Mouse (Mus musculus) heart, embryonic 15.5 days (tissue): ENCODE data around the gene Tet3. TPM values are rescaled to one million over a fixed set of nuclear protein-coding genes. Genes with fewer than 3 reads are reported as not detected.
A peak's percentile ranks its signal among the peaks of the same experiment; 100 is the strongest.

Source experiments
- ATAC-seq: fragments of 200-750 bp; cut with Nextera tagmentation; replicated peaks from 2 replicates; pipeline ENCODE4 v1.8.0; 2017; ENCODE audit warnings: low read depth, moderate TSS enrichment; ENCODE audit not compliant: insufficient number of reproducible peaks, insufficient read depth, low FRiP score
- H3K27ac ChIP-seq: fragments of 300-500 bp; sonication (generic); 2 replicates; pipeline ENCODE4 v1.5.1; 2015; ENCODE audit warnings: mild to moderate bottlenecking, inconsistent platforms
- H3K27me3 ChIP-seq: fragments of 300-500 bp; sonication (generic); 2 replicates; pipeline ENCODE4 v1.6.1; 2015; ENCODE audit warnings: inconsistent platforms
- H3K36me3 ChIP-seq: fragments of 300-500 bp; sonication (generic); 2 replicates; pipeline ENCODE4 v1.6.1; 2015; ENCODE audit warnings: mild to moderate bottlenecking, inconsistent platforms
- H3K4me1 ChIP-seq: fragments of 300-500 bp; sonication (generic); replicated peaks from 2 replicates; pipeline ENCODE4 v1.6.1; 2015; ENCODE audit warnings: inconsistent platforms
- H3K4me2 ChIP-seq: fragments of 300-500 bp; sonication (generic); 2 replicates; pipeline ENCODE4 v1.6.1; 2015; ENCODE audit warnings: inconsistent platforms, mild to moderate bottlenecking, moderate library complexity
- H3K4me3 ChIP-seq: fragments of 300-500 bp; sonication (generic); 2 replicates; pipeline ENCODE4 v1.5.1; 2015; ENCODE audit warnings: mild to moderate bottlenecking, inconsistent platforms
- H3K9ac ChIP-seq: fragments of 300-500 bp; sonication (generic); 2 replicates; pipeline ENCODE4 v1.6.1; 2015; ENCODE audit warnings: mild to moderate bottlenecking, inconsistent platforms
- H3K9me3 ChIP-seq: fragments of 300-500 bp; sonication (generic); replicated peaks from 2 replicates; pipeline ENCODE4 v1.6.1; 2016; ENCODE audit warnings: inconsistent platforms
- WGBS: fragments of 180-500 bp; shearing (Covaris S2); methylation state at CpG from one replicate; pipeline ENCODE4 v1.1.7; 2015; ENCODE audit warnings: mixed read lengths; 5-methylcytosine and 5-hydroxymethylcytosine counted together
- polyA plus RNA-seq: library from polyadenylated mRNA; unstranded; fragments of >200 nt; fragmentation: Nextera tagmentation; extraction: Ambion mirVana; gene quantifications from 2 replicates; pipeline ENCODE4 v1.2.1, GENCODE M21; 2015

Gene Tet3
- polyA plus RNA-seq, 1 experiment from 2014 or later = 26.2 TPM

DNA sequence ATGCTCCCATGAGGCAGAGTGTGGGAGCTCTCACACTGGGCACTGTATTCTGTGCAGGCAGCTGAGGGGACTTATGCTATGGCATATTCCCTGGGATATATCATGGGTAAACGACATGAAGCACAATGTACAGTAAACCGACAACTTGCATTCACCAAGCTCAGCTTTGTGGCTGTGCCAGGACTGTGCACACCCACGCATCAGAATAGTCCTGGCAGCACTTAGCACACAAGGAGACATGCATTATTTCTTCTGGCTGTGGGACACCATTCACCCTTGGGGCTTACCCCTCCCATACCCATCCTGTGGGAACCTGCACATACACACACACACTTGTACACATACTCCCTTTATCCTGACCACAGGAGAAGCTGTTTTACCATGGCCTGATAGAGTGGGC lies 20.3 kb downstream of the Tet3 start:
- no peak for ATAC-seq
- H3K4me1 ChIP-seq = peaks cover 80% of the 10 kb centered on the region
- H3K9me3 ChIP-seq = no peaks in the 10 kb centered on the region
- no peaks in the 10 kb centered on the region for H3K27me3 ChIP-seq
- WGBS = 73% methylated on average over 3 of the region's 3 CpGs
- no peak overlapping the region for H3K27ac ChIP-seq
- no peak overlapping the region for H3K4me3 ChIP-seq
- no peak overlapping the region for H3K9ac ChIP-seq
- H3K36me3 ChIP-seq = no peaks in the 10 kb centered on the region
- H3K4me2 ChIP-seq = no peak overlapping the region

DNA sequence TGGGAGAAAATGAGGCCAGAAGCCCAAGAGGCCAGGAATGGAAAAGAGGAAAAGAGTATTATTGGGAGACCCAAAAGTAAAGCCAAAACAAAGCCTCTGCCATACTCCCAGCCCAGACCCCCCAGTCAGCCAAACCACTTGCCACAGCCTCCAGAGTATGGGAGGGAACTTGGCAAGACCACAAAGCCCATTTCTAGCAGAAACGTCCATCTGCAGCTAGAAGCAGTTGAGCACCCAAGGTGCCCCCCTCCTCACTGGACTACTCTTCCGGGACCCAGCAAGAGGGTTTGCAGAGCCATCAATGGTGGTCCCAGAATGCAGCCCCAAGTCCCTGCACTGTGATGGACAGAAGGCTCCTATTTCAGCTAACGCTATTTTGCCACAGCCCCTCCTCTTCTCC lies 21.1 kb downstream of the Tet3 start:
- WGBS = 49% methylated on average over 3 of the region's 3 CpGs
- H3K9ac ChIP-seq = no peak overlapping the region
- H3K4me3 ChIP-seq = no peak overlapping the region
- peaks cover 73% of the 10 kb centered on the region for H3K4me1 ChIP-seq
- H3K9me3 ChIP-seq = no peaks in the 10 kb centered on the region
- no peaks in the 10 kb centered on the region for H3K27me3 ChIP-seq
- H3K4me2 ChIP-seq = no peak overlapping the region
- H3K27ac ChIP-seq = no peak overlapping the region
- ATAC-seq = no peak
- H3K36me3 ChIP-seq = no peaks in the 10 kb centered on the region

DNA sequence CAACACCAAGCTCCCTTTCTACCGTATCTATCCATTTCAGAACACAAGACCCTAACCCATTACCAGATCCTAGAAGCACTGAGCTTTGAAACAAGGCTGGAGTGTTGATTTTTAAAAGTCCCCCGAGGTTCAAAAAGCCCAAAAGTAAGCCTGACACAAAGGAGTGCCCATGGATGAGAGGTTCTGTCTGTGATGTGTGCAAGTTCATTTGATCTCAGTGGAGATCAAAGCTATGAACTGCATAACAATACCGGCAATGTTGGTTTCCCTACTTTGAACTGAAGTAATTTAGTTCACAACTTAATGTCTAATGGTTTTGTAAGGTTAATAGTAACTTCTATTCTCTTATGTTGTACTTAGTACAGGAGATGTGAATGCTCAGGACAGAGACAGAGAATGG lies 21.7 kb downstream of the Tet3 start:
- Histone ChIP-seq H3K4me3 (no peak overlapping the region), H3K4me2 (no peak overlapping the region), H3K9ac (no peak overlapping the region), H3K9me3 (no peaks in the 10 kb centered on the region), H3K27ac (no peak overlapping the region), H3K27me3 (no peaks in the 10 kb centered on the region), H3K4me1 (peaks cover 69% of the 10 kb centered on the region), H3K36me3 (no peaks in the 10 kb centered on the region)
- ATAC-seq = no peak
- WGBS = 89% methylated on average over 3 of the region's 3 CpGs

DNA sequence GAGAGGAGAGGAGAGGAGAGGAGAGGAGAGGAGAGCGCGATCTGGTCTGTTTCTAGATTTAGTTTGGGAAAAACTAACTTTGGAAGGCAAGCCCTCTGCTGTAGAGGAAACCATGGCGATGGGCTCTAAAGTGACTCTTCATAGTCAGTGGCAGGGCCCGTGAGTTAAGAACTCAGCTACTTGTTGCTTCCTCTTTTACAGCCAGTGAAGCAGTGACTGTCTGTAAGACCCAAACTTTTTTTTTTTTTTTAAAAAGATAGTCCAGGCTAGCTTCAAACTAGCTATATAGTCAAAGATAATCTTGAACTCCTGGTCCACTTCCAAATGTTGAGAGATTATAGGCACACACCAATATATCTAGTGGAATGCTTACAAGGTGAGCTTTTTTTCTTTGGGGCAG lies 22.3 kb downstream of the Tet3 start:
- 79% methylated on average over 4 of the region's 4 CpGs for WGBS
- Histone ChIP-seq H3K4me3 (no peak overlapping the region), H3K9me3 (no peaks in the 10 kb centered on the region), H3K4me1 (peaks cover 64% of the 10 kb centered on the region), H3K4me2 (no peak overlapping the region), H3K27me3 (no peaks in the 10 kb centered on the region), H3K9ac (no peak overlapping the region), H3K27ac (no peak overlapping the region), H3K36me3 (no peaks in the 10 kb centered on the region)
- no peak for ATAC-seq

DNA sequence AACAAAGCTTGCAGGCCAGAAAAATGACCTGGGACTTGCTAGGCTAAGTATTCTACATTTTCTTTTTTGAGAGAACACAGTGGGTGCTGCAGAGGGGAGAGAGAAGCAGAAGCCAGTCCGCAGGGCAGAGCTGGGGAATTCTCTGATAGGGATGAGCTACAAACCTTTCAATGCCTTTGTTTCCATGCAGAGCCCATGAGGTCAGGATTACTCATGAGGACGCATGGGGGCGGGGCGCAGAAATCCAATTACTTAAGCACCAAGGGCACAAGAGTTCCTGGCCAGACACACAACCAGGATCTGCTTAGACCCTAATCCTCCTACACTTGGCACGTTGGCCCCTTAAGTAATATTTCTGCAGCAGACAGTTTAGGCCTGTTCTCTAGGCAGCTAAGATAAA lies 23.7 kb downstream of the Tet3 start:
- no peaks in the 10 kb centered on the region for H3K27me3 ChIP-seq
- ATAC-seq = no peak
- no peak overlapping the region for H3K4me2 ChIP-seq
- H3K4me3 ChIP-seq = no peak overlapping the region
- H3K9ac ChIP-seq = no peak overlapping the region
- no peaks in the 10 kb centered on the region for H3K9me3 ChIP-seq
- no peaks in the 10 kb centered on the region for H3K36me3 ChIP-seq
- peaks cover 59% of the 10 kb centered on the region for H3K4me1 ChIP-seq
- 53% methylated on average over 5 of the region's 5 CpGs for WGBS
- H3K27ac ChIP-seq = no peak overlapping the region

DNA sequence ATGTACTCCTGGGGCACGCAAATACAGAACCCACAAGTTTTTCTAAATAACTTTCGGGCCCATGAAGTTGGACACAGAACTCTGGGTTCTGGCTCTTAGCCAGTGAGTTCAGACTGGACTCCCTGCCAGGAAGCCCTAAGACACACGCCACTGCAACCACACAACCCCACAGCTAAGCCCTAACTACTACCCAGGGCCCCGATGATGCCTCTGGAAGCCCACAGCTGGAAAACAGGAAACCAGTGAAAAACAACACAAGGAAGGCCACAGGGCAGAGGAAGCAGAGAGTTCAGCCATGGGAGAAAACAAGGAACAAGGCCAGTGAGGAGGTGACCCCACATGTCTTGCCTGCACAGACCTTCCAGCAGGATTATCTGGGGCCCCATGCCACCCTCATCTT lies 25.3 kb downstream of the Tet3 start:
- H3K4me2 ChIP-seq = no peak overlapping the region
- H3K9me3 ChIP-seq = no peaks in the 10 kb centered on the region
- no peaks in the 10 kb centered on the region for H3K27me3 ChIP-seq
- H3K4me3 ChIP-seq = no peak overlapping the region
- H3K27ac ChIP-seq = no peak overlapping the region
- H3K4me1 ChIP-seq = peaks cover 46% of the 10 kb centered on the region
- no peaks in the 10 kb centered on the region for H3K36me3 ChIP-seq
- no peak for ATAC-seq
- H3K9ac ChIP-seq = no peak overlapping the region
- WGBS = 74% methylated on average over 4 of the region's 4 CpGs

DNA sequence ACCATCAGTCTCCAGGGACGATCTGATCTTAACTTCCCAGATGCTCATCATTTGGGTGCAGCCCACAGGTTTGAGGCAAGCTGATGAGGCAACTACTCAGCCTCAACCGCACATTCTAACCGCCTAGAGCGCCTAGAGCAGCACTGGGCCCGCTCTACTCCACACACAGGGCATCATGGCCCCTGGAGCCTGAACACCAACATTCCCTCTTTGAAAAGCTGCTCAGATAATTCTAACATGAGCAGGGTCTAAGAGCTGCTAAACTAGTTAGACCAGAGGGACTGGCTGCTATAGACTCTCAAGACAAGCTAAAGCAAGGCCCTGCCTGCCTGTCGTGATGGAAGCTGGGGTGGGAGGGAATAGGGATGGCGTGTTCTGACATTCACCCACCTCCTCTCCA lies 25.9 kb downstream of the Tet3 start:
- Histone ChIP-seq H3K27me3 (no peaks in the 10 kb centered on the region), H3K4me2 (no peak overlapping the region), H3K4me3 (no peak overlapping the region), H3K36me3 (no peaks in the 10 kb centered on the region), H3K9ac (no peak overlapping the region), H3K4me1 (peaks cover 46% of the 10 kb centered on the region), H3K27ac (no peak overlapping the region), H3K9me3 (no peaks in the 10 kb centered on the region)
- 78% methylated on average over 7 of the region's 7 CpGs for WGBS
- ATAC-seq = no peak

DNA sequence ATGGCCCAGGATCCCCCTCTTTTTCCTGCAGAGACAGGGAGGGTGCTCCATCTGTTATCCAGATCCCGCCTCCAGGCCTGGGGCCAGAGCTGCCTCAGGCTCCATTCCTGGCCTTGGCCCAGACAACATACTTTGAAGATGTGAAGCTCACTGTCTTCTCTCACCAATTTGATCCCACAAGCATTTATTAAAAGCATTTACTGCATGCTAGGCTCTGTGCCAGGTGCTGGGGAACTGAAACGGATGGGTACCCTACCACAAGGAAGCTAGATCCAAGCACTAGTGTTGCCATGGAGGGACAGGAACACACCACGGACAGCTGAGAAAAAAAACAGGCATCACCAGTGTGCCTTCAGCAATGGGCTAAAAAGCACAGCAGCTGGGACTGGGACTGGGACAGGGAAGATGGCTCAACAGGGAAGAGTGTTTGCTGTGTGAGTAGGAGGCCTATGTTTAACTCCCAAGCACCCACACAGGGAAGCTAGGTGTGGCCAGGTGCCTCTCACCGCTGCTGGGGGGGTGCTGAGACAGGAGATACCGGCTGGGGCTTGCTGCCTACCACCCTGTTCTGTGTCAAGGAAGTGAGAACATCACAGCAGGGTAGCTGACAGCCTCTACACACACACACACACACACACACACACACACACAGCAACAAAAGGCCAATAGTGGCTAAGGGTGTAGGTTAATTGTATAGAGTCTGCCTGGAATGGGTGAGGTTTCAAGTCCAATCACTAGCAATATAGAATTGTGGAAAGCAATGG lies 30.7 kb downstream of the Tet3 start:
- 0 out of 2 replicates have a peak, but pooled peaks have one; percentile 35 for ATAC-seq
- WGBS = 29% methylated on average over 5 of the region's 5 CpGs
- H3K9ac ChIP-seq = no peak overlapping the region
- no peaks in the 10 kb centered on the region for H3K9me3 ChIP-seq
- H3K4me2 ChIP-seq = no peak overlapping the region; the same call in 1 of the 2 replicates
- no peak overlapping the region for H3K4me3 ChIP-seq
- peak overlapping the region; percentile 68 for H3K27ac ChIP-seq
- H3K4me1 ChIP-seq = peaks cover 40% of the 10 kb centered on the region
- H3K36me3 ChIP-seq = no peaks in the 10 kb centered on the region
- no peaks in the 10 kb centered on the region for H3K27me3 ChIP-seq

DNA sequence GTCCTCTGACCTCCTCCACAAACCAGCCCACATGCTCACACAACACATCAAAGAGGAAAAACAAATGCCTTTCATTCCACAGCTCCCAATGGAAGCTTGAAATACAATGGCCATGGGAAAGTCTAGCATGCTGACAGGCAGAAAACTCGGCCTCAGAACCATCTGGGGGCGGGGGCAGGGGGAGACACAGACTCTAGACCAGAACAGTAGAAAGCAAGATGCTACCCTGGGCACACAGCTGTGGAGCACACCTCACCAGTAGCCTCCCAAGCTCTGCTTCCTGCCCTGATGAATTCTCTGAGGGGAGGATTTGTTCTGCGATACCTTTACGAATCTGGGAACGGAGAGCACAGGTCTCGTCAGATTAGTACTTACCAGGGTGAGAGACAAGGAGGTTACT lies 31.4 kb downstream of the Tet3 start:
- H3K4me2 ChIP-seq = no peak overlapping the region; the same call in 1 of the 2 replicates
- 0 out of 2 replicates have a peak, but pooled peaks have one; percentile 37 for ATAC-seq
- H3K4me3 ChIP-seq = no peak overlapping the region
- H3K9ac ChIP-seq = no peak overlapping the region
- H3K27me3 ChIP-seq = no peaks in the 10 kb centered on the region
- H3K4me1 ChIP-seq = peaks cover 45% of the 10 kb centered on the region
- no peaks in the 10 kb centered on the region for H3K36me3 ChIP-seq
- WGBS = 51% methylated on average over 6 of the region's 6 CpGs
- no peaks in the 10 kb centered on the region for H3K9me3 ChIP-seq
- H3K27ac ChIP-seq = peak overlapping the region; percentile 68

DNA sequence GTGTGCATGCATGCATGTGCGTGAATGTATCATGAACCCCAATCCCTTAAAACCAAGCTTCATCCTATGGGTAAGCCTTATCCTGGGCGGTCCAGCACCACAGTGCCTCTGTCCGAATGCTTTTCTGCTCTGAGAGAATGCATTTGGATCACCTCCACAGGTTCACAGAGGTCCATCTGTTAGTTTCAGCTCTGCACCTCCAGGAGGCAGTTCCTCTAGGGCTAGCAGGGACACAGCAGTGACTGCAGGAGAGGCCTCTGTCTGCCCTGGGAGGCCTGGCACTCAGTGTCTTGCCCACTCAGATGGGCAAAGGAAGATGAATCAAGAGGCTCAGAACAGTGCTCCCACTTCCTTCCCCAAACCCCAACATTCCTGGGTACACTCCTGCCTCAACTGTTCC lies 32.3 kb downstream of the Tet3 start:
- Histone ChIP-seq H3K27me3 (no peaks in the 10 kb centered on the region), H3K4me3 (no peak overlapping the region), H3K4me1 (peaks cover 51% of the 10 kb centered on the region), H3K27ac (no peak overlapping the region), H3K36me3 (no peaks in the 10 kb centered on the region), H3K9ac (no peak overlapping the region), H3K9me3 (no peaks in the 10 kb centered on the region), H3K4me2 (no peak overlapping the region)
- 87% methylated on average over 3 of the region's 3 CpGs for WGBS
- ATAC-seq = no peak

DNA sequence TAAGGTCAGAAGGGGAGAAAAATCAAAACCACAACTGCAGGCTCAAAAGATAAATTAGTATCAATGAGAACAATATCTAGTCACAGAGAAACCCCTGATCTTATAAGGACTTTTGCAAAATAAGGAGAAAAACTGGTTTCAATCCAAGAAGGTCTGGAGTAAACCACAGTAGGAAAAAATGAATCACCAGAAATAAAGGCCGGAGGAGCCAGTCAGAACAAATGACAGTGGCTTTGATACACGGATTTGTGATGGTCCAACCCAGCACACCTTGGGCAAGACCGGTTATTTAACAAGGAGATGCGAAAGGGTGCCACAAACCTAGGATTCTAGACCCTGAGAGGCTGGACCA lies 34.9 kb downstream of the Tet3 start:
- no peak overlapping the region for H3K9ac ChIP-seq
- peaks cover 52% of the 10 kb centered on the region for H3K4me1 ChIP-seq

DNA sequence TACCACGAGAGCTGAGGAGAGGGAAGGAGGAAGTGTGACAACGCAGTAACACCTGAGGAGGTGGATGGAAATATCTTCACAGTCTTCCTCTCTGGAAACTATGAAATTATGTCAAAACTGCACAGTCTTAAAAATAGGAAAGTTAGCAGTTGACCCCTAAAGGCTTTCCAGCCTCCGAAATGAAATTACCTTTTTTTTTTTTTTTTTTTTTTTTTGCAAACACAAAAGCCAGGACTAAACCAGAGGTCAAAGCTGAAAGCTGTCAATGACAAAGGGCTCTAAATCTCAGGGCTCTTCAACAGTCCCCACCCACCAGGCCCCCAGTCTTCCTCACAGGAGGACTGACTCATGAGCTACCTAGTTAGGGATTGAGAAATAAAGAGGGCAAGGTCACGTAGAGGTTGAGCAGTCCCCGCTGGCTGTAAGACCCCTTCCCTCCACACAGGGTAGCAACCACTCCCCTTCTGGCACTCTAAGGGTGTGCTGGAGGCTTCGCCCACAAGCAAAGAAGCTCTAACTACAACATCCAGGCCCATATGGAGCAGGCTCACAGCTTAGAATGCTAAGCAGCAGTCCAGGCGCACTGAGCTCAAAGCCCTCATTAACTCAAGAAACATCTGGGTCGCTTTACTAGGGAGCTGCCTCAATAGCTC lies 35.4 kb downstream of the Tet3 start:
- Histone ChIP-seq H3K27me3 (no peaks in the 10 kb centered on the region), H3K9ac (no peak overlapping the region), H3K36me3 (peaks cover 3% of the 10 kb centered on the region; the same call in 1 of the 2 replicates), H3K4me3 (no peak overlapping the region), H3K27ac (peak overlapping the region; percentile 24; the same call in 1 of the 2 replicates), H3K9me3 (no peaks in the 10 kb centered on the region), H3K4me1 (peaks cover 54% of the 10 kb centered on the region), H3K4me2 (no peak overlapping the region)
- no peak for ATAC-seq
- WGBS = 54% methylated on average over 8 of the region's 8 CpGs

More for the DNA sequence above, 34.9 kb downstream of the Tet3 start:
- peaks cover 3% of the 10 kb centered on the region; the same call in 1 of the 2 replicates for H3K36me3 ChIP-seq
- peak overlapping the region; percentile 24; the same call in 1 of the 2 replicates for H3K27ac ChIP-seq
- 80% methylated on average over 4 of the region's 4 CpGs for WGBS
- no peak overlapping the region for H3K4me2 ChIP-seq
- no peak for ATAC-seq
- H3K27me3 ChIP-seq = no peaks in the 10 kb centered on the region
- no peaks in the 10 kb centered on the region for H3K9me3 ChIP-seq
- H3K4me3 ChIP-seq = no peak overlapping the region
